Mouse (Mus musculus) limb, embryonic 13.5 days (tissue): Measurements from ENCODE around the gene B3galnt1. TPM values are rescaled to one million over a fixed set of nuclear protein-coding genes. Genes with fewer than 3 reads are reported as not detected.

Experiments
- ATAC-seq: fragments of 200-750 bp; cut with Nextera tagmentation; 2 replicates; pipeline ENCODE4 v1.8.0; 2017; ENCODE audit warnings: low read depth, moderate number of reproducible peaks, moderate TSS enrichment; ENCODE audit not compliant: low FRiP score
- H3K27ac ChIP-seq: fragments of 300-500 bp; sonication (generic); 2 replicates; pipeline ENCODE4 v1.5.1; 2015; ENCODE audit warnings: inconsistent platforms, mild to moderate bottlenecking, moderate library complexity
- H3K27me3 ChIP-seq: fragments of 300-500 bp; sonication (generic); 2 replicates; pipeline ENCODE4 v1.6.1; 2015; ENCODE audit warnings: mild to moderate bottlenecking, inconsistent platforms
- H3K36me3 ChIP-seq: fragments of 300-500 bp; sonication (generic); 2 replicates; pipeline ENCODE4 v1.6.1; 2015; ENCODE audit warnings: inconsistent platforms, mild to moderate bottlenecking, moderate library complexity
- H3K4me1 ChIP-seq: fragments of 300-500 bp; sonication (generic); 2 replicates; pipeline ENCODE4 v1.6.1; 2015; ENCODE audit warnings: inconsistent platforms
- H3K4me2 ChIP-seq: fragments of 300-500 bp; sonication (generic); replicated peaks from 2 replicates; pipeline ENCODE4 v1.6.1; 2015; ENCODE audit warnings: inconsistent platforms, mild to moderate bottlenecking, moderate library complexity
- H3K4me3 ChIP-seq: fragments of 300-500 bp; sonication (generic); 2 replicates; pipeline ENCODE4 v1.5.1; 2015; ENCODE audit warnings: moderate library complexity, mild to moderate bottlenecking, inconsistent platforms
- H3K9ac ChIP-seq: fragments of 300-500 bp; sonication (generic); 2 replicates; pipeline ENCODE4 v1.6.1; 2015; ENCODE audit warnings: mild to moderate bottlenecking, inconsistent platforms
- H3K9me3 ChIP-seq: fragments of 300-500 bp; sonication (generic); 2 replicates; pipeline ENCODE4 v1.6.1; 2016; ENCODE audit warnings: inconsistent platforms
- WGBS: fragments of 180-500 bp; shearing (Covaris S2); methylation state at CpG from one replicate; pipeline ENCODE4 v1.1.7; 2015; 5-methylcytosine and 5-hydroxymethylcytosine counted together
- polyA plus RNA-seq: library from polyadenylated mRNA; unstranded; fragments of >200 nt; fragmentation: Nextera tagmentation; extraction: Ambion mirVana; gene quantifications from 2 replicates; pipeline ENCODE4 v1.2.1, GENCODE M21; 2015

B3galnt1 gene
- polyA plus RNA-seq: 51.3 and 51.5 TPM in 2 replicates

DNA sequence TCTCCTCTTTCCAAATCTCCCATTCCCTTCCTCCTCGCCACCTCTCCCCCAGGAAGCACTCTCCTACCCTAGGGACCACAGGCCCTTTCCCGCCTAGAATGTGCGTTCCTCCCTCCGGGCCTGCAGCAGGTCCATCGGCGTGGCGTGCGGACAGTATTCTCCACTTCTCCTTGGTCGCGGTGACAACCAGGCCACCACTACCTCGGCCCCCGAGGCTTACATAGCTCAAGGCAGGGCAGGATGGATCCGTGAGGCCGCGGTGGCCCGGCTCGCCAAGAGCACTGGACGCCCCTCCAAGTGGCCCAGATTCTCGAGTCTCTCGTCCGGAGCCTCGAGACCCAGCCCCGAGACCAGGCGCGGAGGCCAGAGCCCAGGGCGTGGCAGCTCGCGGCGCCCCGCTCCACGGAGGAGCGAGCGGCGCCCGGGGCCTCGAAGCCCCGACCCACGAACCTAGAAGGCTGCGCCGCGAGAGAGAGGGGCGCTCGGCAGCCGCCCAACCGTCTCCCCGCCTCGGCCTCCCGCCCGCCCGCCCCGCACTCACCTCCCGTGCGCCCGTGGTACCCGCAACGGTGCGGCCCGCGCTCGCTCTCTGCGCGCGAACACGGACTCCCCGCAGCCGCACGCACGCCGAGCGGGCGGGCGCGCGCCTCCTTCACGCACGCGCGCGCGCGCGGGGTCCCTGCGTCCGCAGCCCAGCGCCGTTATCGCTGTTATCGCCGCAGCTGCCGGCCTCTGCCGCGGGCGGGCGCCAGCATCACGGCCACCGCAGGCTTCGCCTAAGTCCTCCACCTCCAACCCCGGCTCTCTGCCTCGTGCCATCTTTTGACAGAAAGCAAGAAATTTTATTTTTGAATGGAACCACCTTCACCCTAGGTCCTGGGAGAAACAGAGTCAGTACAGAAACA is at the start of gene B3galnt1:
TSS of gene B3galnt1 (minus strand) at position 700 of the 905 bp plus-strand sequence.
- WGBS: under 1% methylated on average over 73 of the region's 99 CpGs
- H3K4me3 ChIP-seq: peak within 1 kb of the TSS; percentile 74
- no peaks in the 10 kb centered on the region for H3K9me3 ChIP-seq
- H3K4me1 ChIP-seq: peaks cover 14% of the 10 kb centered on the region
- H3K4me2 ChIP-seq: peak within 1 kb of the TSS; percentile 85
- H3K36me3 ChIP-seq: 0 out of 2 replicates have a peak, but pooled peaks cover 3% of the 10 kb centered on the region
- H3K9ac ChIP-seq: peak within 1 kb of the TSS; percentile 90
- H3K27me3 ChIP-seq: 0 out of 2 replicates have a peak, but pooled peaks cover 4% of the 10 kb centered on the region
- peak within 1 kb of the TSS; percentile 28; the same call in 1 of the 2 replicates for H3K27ac ChIP-seq
- peak; percentile 81 for ATAC-seq

DNA sequence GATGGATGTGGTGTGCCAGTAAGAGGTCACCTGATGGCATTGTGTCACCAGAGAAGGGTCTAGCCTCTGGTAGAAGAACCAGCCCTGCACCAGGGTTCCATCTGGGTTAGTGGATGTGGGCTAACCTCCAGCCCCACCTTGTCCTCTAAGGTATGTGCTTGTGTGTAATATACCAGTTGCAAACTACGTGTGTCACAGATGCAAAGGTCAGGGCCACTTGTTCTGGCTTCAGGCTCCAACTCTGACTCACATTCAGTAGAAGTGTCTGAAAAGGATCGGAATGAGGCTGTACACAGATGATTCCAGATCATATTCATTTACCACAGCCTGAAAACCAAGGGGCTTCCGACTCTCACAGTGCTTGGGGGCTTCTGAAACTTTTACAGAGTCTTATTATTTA is 35.8 kb upstream of the B3galnt1 start:
- no peak overlapping the region for H3K9ac ChIP-seq
- H3K4me3 ChIP-seq: no peak overlapping the region
- H3K36me3 ChIP-seq: no peaks in the 10 kb centered on the region
- H3K4me1 ChIP-seq: 0 out of 2 replicates have a peak, but pooled peaks cover 4% of the 10 kb centered on the region
- no peak overlapping the region for H3K4me2 ChIP-seq
- 82% methylated on average over 3 of the region's 3 CpGs for WGBS
- no peaks in the 10 kb centered on the region for H3K27me3 ChIP-seq
- no peak for ATAC-seq
- no peak overlapping the region for H3K27ac ChIP-seq
- H3K9me3 ChIP-seq: no peaks in the 10 kb centered on the region

DNA sequence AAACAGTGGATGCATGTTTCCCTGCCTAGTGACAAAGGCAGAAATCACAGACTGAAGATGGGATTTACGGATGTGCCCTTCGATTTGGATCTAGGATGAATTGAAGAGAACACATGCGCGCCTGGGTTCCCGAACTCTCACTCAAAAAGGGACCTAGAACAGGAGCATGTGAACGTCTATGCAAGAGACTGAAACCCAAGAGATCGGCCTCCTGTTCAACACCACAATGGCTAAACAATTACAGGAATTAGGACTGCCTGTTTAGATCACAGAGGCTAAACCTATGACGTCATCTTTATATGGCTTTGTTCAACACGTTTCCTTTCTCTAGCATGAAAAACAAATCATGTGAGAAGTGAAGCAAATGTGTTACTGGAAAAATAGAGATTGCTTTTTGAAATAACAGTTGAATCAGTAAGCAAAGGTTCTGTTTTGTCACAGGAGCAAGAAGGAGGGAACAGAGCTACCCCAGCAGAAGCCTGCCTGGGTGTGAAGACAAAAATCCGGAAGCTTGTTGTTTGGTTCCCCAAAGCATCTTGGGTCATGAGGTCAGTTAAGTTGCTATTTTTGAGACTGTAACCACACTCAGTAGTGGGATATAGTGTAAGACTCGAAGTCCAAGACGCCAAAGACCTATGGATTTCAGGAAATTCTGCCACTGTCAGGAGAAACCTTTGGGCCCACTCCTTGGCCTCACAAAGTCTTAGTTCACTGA is 35.1 kb upstream of the B3galnt1 start:
- Histone ChIP-seq H3K4me3 (no peak overlapping the region), H3K4me2 (no peak overlapping the region), H3K36me3 (no peaks in the 10 kb centered on the region), H3K27me3 (no peaks in the 10 kb centered on the region), H3K9me3 (no peaks in the 10 kb centered on the region), H3K9ac (no peak overlapping the region), H3K4me1 (0 out of 2 replicates have a peak, but pooled peaks cover 4% of the 10 kb centered on the region), H3K27ac (no peak overlapping the region; the same call in 1 of the 2 replicates)
- no peak for ATAC-seq
- 83% methylated on average over 12 of the region's 12 CpGs for WGBS

DNA sequence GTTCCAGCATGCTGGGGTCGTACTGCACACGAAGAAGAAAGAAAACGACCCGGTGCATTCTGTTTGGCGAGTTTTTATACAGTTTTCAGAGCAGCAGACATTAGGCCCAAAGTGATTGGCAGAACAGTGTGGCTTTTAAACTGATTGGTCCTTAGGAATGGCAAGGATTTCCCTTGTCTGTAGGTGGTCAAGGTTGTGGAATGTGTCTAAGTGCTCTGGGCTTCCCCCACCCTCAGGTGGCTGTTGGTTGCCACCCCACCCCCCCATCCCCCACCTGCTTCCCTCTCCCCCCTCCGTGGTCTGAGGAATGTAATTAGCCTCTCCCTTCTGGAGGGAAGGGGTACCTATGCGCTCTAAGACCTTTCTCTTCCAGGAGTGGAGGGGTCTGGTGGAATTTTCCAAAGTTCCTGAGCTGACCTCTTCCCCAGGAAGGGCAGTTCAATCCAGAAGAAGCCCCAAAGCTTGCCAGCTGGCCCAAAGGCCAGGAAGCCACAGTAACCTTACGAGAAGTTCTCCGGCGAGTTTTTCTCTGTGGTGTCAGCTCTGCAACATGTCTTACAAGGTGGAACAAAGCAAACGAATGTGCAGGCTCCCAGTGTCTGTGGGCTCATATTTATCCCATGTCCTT is 28.3 kb upstream of the B3galnt1 start:
- 44% methylated on average over 11 of the region's 11 CpGs for WGBS
- Histone ChIP-seq H3K27me3 (no peaks in the 10 kb centered on the region), H3K4me2 (0 out of 2 replicates have a peak overlapping the region, but pooled peaks have one; percentile 16), H3K9ac (no peak overlapping the region), H3K4me1 (peaks cover 12% of the 10 kb centered on the region), H3K36me3 (no peaks in the 10 kb centered on the region), H3K4me3 (no peak overlapping the region), H3K9me3 (no peaks in the 10 kb centered on the region), H3K27ac (no peak overlapping the region)
- ATAC-seq: peak; percentile 44

DNA sequence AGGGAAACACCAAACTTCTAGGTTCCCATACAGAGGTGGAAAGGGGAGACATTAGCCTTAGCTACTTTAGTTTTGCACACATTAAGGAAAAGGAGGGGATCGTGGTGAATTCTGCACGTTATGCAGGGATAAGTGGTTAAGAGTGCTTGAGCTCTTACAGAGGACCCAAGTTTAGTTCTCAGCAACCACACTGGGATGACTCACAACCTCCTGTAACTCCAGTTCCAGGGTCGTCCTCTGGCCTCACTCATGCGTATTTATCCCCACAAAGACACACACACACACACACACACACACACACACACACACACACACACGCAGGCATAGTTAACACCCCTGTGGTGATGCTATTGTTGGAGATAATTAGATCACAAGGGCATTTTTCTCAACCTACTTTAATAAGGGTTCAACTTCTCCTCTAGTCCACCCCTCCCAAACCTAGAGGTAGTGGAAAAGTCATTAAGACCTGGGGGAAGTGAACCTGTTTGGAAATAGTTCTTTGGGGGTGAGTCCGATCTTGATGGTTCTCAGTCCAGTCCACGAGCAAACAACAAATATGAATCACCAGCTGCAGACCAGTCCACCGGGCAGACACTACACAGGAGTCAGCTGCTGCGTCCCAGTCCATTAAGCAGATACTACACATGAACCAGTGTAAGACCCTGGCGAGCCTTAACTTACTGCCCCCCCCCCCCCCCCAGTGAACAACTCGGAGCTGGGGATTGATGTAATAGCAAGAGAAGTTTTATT is 27.6 kb upstream of the B3galnt1 start:
- H3K4me2 ChIP-seq: no peak overlapping the region
- 62% methylated on average over 11 of the region's 11 CpGs for WGBS

GRCm38 (mm10) chr3:69624182-69624581 is 25.4 kb upstream of the B3galnt1 start:
- Histone ChIP-seq H3K4me2 (no peak overlapping the region), H3K27ac (no peak overlapping the region), H3K9me3 (no peaks in the 10 kb centered on the region), H3K9ac (no peak overlapping the region), H3K4me1 (peaks cover 8% of the 10 kb centered on the region), H3K36me3 (no peaks in the 10 kb centered on the region), H3K27me3 (no peaks in the 10 kb centered on the region), H3K4me3 (no peak overlapping the region)
- 79% methylated on average over 2 of the region's 2 CpGs for WGBS
- ATAC-seq: no peak

More for the DNA sequence above, 27.6 kb upstream of the B3galnt1 start:
- ATAC-seq: peak; percentile 24; the same call in 1 of the 2 replicates
- no peaks in the 10 kb centered on the region for H3K36me3 ChIP-seq
- no peak overlapping the region for H3K9ac ChIP-seq
- no peak overlapping the region for H3K4me3 ChIP-seq
- H3K9me3 ChIP-seq: no peaks in the 10 kb centered on the region
- H3K27ac ChIP-seq: no peak overlapping the region
- H3K4me1 ChIP-seq: peaks cover 11% of the 10 kb centered on the region
- no peaks in the 10 kb centered on the region for H3K27me3 ChIP-seq

- no peak for ATAC-seq
- H3K36me3 ChIP-seq: no peaks in the 10 kb centered on the region
- H3K9me3 ChIP-seq: peaks cover 8% of the 10 kb centered on the region
- H3K27ac ChIP-seq: no peak overlapping the region
- H3K9ac ChIP-seq: no peak overlapping the region
- 78% methylated on average over 5 of the region's 5 CpGs for WGBS
- H3K27me3 ChIP-seq: no peaks in the 10 kb centered on the region
- no peak overlapping the region for H3K4me3 ChIP-seq
- H3K4me2 ChIP-seq: no peak overlapping the region
- H3K4me1 ChIP-seq: no peaks in the 10 kb centered on the region
Measured at GRCm38 (mm10) chr3:69607909-69608308, 9.1 kb upstream of the B3galnt1 start.

GRCm38 (mm10) chr3:69607468-69607867 is 8.7 kb upstream of the B3galnt1 start:
- no peaks in the 10 kb centered on the region for H3K36me3 ChIP-seq
- no peaks in the 10 kb centered on the region for H3K27me3 ChIP-seq
- no peak overlapping the region for H3K4me2 ChIP-seq
- 3% methylated on average over 1 of the region's 1 CpGs for WGBS
- no peak overlapping the region for H3K9ac ChIP-seq
- no peak overlapping the region for H3K4me3 ChIP-seq
- ATAC-seq: no peak
- H3K9me3 ChIP-seq: peaks cover 4% of the 10 kb centered on the region; the same call in 1 of the 2 replicates
- H3K27ac ChIP-seq: no peak overlapping the region
- H3K4me1 ChIP-seq: no peaks in the 10 kb centered on the region

DNA sequence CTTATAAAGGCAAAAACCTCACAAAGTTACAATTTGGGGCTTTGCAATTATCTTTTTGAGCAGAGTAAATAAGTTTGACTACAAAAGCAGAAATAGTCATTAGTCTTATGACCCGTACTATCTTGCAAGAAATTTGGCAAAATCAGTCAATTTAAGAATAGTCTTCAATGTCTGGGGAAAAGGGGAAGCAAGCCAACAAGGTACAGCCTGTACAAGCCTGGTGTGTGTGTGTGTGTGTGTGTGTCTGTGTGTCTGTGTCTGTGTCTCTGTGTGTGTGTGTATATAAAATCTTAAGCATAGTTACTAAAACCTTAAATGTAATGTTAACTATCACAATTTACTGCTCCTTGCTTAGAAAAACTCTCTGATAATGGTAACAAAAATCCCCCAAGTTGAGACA is 8.2 kb upstream of the B3galnt1 start:
- Histone ChIP-seq H3K4me2 (no peak overlapping the region), H3K4me1 (no peaks in the 10 kb centered on the region), H3K36me3 (no peaks in the 10 kb centered on the region), H3K9ac (no peak overlapping the region), H3K4me3 (no peak overlapping the region), H3K27me3 (0 out of 2 replicates have a peak, but pooled peaks cover 4% of the 10 kb centered on the region), H3K27ac (no peak overlapping the region), H3K9me3 (no peaks in the 10 kb centered on the region)
- WGBS: 88% methylated on average over 1 of the region's 1 CpGs
- no peak for ATAC-seq

GRCm38 (mm10) chr3:69599166-69599500 is 373 bp upstream of the B3galnt1 start:
- H3K27me3 ChIP-seq: 0 out of 2 replicates have a peak, but pooled peaks cover 4% of the 10 kb centered on the region
- peak overlapping the region; percentile 85 for H3K4me2 ChIP-seq
- ATAC-seq: peak; percentile 14; the same call in 1 of the 2 replicates
- peaks cover 12% of the 10 kb centered on the region for H3K4me1 ChIP-seq
- H3K36me3 ChIP-seq: 0 out of 2 replicates have a peak, but pooled peaks cover 3% of the 10 kb centered on the region
- H3K9ac ChIP-seq: peak overlapping the region; percentile 90
- H3K9me3 ChIP-seq: no peaks in the 10 kb centered on the region
- no peak overlapping the region for H3K27ac ChIP-seq
- peak overlapping the region; percentile 74 for H3K4me3 ChIP-seq
- WGBS: 9% methylated on average over 5 of the region's 5 CpGs

- Histone ChIP-seq H3K9me3 (no peaks in the 10 kb centered on the region), H3K4me1 (peaks cover 14% of the 10 kb centered on the region), H3K27me3 (0 out of 2 replicates have a peak, but pooled peaks cover 4% of the 10 kb centered on the region), H3K27ac (0 out of 2 replicates have a peak overlapping the region, but pooled peaks have one; percentile 28), H3K9ac (peak overlapping the region; percentile 90), H3K36me3 (0 out of 2 replicates have a peak, but pooled peaks cover 3% of the 10 kb centered on the region), H3K4me2 (peak overlapping the region; percentile 85), H3K4me3 (peak overlapping the region; percentile 74)
- 5% methylated on average over 7 of the region's 7 CpGs for WGBS
- no peak for ATAC-seq
Measured at GRCm38 (mm10) chr3:69597816-69598215, 944 bp downstream of the B3galnt1 start.
